Mouse (Mus musculus): ENCODE results near the gene Igfbp2.

DNA sequence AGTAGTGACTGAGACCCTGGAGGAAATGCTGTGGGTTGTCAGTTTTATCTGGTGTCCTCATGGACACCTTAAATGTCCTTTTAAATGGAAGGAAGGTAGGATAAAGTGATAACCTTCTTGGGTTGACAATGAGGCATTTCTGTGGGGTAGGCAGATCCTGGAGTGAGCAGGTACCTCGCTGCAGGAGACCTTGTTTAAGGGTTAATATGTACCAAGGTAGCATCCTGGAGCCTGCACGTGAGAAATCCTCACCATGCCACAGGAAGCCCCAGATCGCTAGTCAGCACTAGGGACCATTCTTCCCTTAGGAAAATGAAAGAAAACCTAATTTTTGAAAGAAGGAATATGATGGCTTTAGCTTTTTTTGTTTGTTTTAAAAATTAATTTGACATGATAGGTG, 51.4 kb downstream of the Igfbp2 start:
- TF ChIP-seq MAFK (IDR thresholded peaks at IDR 0.05; ENCODE audit: insufficient read depth, low read depth, low read length) (no peak), CHD2 (IDR thresholded peaks at IDR 0.05; ENCODE audit: low read depth, low read length) (no peak), ZNF384 (IDR thresholded peaks at IDR 0.05; ENCODE audit: low read depth, low read length) (no peak), HCFC1 (IDR thresholded peaks at IDR 0.05; ENCODE audit: borderline replicate concordance, insufficient read depth, low read length) (no peak)
